Mouse (Mus musculus) liver, postnatal 0 days (tissue): ENCODE data around the gene Ptpn5.

Experiments
- CTCF ChIP-seq: sonication (generic); IDR thresholded peaks from 2 replicates; pipeline ENCODE4 v1.5.1; 2016; ENCODE audit warnings: antibody characterized with exemption, low read depth
- EP300 ChIP-seq: IDR thresholded peaks from 2 replicates; pipeline ENCODE4 v1.6.1; 2016; ENCODE audit warnings: antibody characterized with exemption, low read depth, mild to moderate bottlenecking

DNA sequence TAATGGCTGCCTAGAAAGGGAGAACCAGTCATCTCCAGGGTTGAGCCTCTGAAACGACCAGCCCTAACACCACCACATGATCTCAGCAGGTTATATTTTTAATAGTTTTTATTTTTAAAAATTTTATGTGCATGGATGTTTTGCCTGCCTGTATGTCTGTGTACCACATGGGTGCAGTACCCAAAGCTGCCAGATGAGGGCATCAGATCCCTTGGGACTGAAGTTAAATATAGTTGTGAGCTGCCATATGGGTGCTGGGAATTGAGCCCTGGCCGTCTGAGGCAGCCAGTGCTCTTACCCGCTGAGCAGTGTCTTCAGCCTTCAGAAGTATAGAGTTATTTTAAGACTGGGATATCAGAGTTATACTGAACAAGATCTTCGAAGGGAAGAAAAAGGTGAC is 21.9 kb upstream of the Ptpn5 start:
- TF ChIP-seq CTCF, result peak; percentile 39; the same call in 1 of the 2 replicates
- TF ChIP-seq EP300, result no peak
